Mouse (Mus musculus) neutrophil, adult 5-6 weeks (primary cell): ENCODE data around the gene Gm12166. TPM values are rescaled to one million over a fixed set of nuclear protein-coding genes. Genes with fewer than 3 reads are reported as not detected.

Source experiments
- ATAC-seq: fragments of 151-379, 151-347 bp; 2 replicates; pipeline ENCODE4 v1.8.0; 2017; ENCODE audit warnings: mild to moderate bottlenecking, moderate TSS enrichment; ENCODE audit not compliant: insufficient number of reproducible peaks, poor library complexity, low FRiP score, severe bottlenecking; ENCODE audit errors: extremely low read depth
- total RNA-seq: library from RNA; stranded (forward); fragments of 200-1000 nt; gene quantifications from 2 replicates; pipeline ENCODE4 v1.2.3, GENCODE M21; 2017

Gene Gm12166
- total RNA-seq, 1 experiment from 2014 or later, result 11.8 TPM

DNA sequence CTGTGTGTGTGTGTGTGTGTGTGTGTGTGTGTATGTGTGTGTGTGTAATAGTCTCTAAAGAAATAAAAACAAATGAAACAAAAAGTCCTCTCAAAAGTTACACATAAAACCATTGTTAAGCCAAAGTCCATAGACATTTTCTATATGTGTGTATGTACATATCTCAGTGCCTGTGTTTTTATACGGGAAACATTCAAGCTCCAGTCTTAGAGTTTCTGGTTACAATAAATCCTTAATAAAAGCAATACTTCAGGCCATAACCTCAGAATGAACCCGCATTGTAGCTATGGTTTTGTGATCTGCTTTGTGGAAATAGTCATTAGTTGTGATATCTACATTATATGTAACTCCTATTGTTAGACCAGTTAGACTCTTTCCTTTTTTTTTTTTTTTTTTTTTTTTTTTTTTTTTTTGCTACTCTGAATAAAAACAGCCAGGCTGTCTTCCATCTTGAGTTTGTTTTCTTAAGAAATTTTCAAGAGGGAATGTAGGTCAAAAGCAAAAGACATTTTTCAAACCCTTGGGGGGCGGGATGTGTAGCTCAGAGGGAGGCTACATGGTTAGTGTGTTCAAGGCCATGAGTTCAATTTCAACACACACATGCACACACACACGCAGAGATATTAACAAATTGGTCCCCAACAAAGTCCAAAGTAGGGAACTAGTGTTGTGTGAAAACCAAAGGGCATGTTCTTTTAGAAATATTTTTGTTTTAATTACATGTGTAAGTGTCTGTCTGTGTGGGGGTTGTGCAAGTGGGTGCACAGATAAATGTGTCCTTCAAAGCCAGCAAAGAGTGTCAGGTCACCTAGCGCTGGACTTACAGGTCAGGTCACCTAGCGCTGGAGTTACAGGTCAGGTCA, 23.9 kb downstream of the Gm12166 start:
- no peak for ATAC-seq

DNA sequence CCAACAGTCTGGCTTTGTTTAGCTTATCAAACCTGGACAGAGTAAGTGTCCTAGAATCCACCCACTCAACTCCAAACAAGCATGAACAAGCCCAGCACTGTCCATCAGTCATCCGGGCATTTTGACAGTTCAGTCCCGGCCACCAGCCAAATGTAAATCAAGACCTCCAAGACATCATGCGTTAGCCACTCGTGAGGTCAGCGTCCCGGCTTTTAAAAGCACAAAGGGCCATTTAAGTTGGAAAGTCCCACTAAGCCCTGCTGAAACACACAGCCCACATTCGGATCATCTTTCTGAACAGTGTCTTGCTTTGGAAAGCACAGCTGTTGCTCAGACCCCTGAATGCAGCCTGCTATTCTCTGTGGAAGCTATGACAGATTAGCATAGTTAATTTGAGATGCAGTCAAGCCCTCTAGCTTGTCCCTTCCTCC, 26.1 kb downstream of the Gm12166 start:
- no peak for ATAC-seq

GRCm38 (mm10) chr11:46022983-46023382, 29.1 kb downstream of the Gm12166 start:
- no peak for ATAC-seq

- ATAC-seq, result no peak
These were observed 30.3 kb downstream of the Gm12166 start for GRCm38 (mm10) chr11:46021850-46022249.

GRCm38 (mm10) chr11:46020246-46020645, 31.9 kb downstream of the Gm12166 start:
- no peak for ATAC-seq

GRCm38 (mm10) chr11:46016061-46016460, 36.1 kb downstream of the Gm12166 start:
- ATAC-seq, result 0 out of 2 replicates have a peak, but pooled peaks have one; percentile 41

Other genes starting within 250 kb of the Gm12166 start
- gene Clint1, start 200.3 kb downstream of the Gm12166 start, total RNA-seq, result 113 and 119 TPM in 2 replicates
- 2.5 and 2.9 TPM in 2 replicates for gene Lsm11, start 107.4 kb downstream of the Gm12166 start, total RNA-seq
- gene Thg1l, start 96.8 kb downstream of the Gm12166 start, total RNA-seq, result 4.2 and 5.9 TPM in 2 replicates
- not detected in 2 replicates for gene Sox30, start 72.0 kb downstream of the Gm12166 start, total RNA-seq
- gene Adam19, start 3.7 kb upstream of the Gm12166 start, total RNA-seq, result 114 and 122 TPM in 2 replicates
- 0.12 TPM in 1 of 2 replicates, not detected in the other for gene Nipal4, start 114.2 kb upstream of the Gm12166 start, total RNA-seq
- gene Fndc9, start 183.2 kb upstream of the Gm12166 start, total RNA-seq, result 0.35 and 0.37 TPM in 2 replicates